Mouse (Mus musculus) forebrain, embryonic 16.5 days (tissue): ENCODE data around the gene Ropn1. TPM values are rescaled to one million over a fixed set of nuclear protein-coding genes. Genes with fewer than 3 reads are reported as not detected.
"Not testable (repeated sequence)": the region's sequence is repeated elsewhere in the genome, so short reads cannot be mapped to it uniquely, and the experiment has no call there.

Experiments used
- ATAC-seq: fragments of 200-750 bp; cut with Nextera tagmentation; 2 replicates; pipeline ENCODE4 v1.8.0; 2017; ENCODE audit warnings: mild to moderate bottlenecking, moderate library complexity
- H3K27ac ChIP-seq: fragments of 300-500 bp; sonication (generic); 2 replicates; pipeline ENCODE4 v1.5.1; 2014; ENCODE audit warnings: low read length, control low read depth
- H3K27me3 ChIP-seq: fragments of 300-500 bp; sonication (generic); replicated peaks from 2 replicates; pipeline ENCODE4 v1.6.1; 2014; ENCODE audit warnings: low read length; ENCODE audit not compliant: control insufficient read depth, insufficient read depth
- H3K36me3 ChIP-seq: fragments of 300-500 bp; sonication (generic); 2 replicates; pipeline ENCODE4 v1.6.1; 2014; ENCODE audit not compliant: control insufficient read depth, insufficient read depth
- H3K4me1 ChIP-seq: fragments of 300-500 bp; sonication (generic); replicated peaks from 2 replicates; pipeline ENCODE4 v1.6.1; 2014; ENCODE audit warnings: low read length; ENCODE audit not compliant: control insufficient read depth, insufficient read depth
- H3K4me2 ChIP-seq: fragments of 300-500 bp; sonication (generic); 2 replicates; pipeline ENCODE4 v1.6.1; 2014; ENCODE audit warnings: mild to moderate bottlenecking, low read length, control low read depth
- H3K4me3 ChIP-seq: fragments of 300-500 bp; sonication (generic); replicated peaks from 2 replicates; pipeline ENCODE4 v1.5.1; 2014; ENCODE audit warnings: mild to moderate bottlenecking, low read length, control low read depth
- H3K9ac ChIP-seq: fragments of 300-500 bp; sonication (generic); replicated peaks from 2 replicates; pipeline ENCODE4 v1.6.1; 2014; ENCODE audit warnings: low read depth, low read length, control low read depth
- H3K9me3 ChIP-seq: fragments of 300-500 bp; sonication (generic); 2 replicates; pipeline ENCODE4 v1.6.1; 2016; ENCODE audit warnings: low read length; ENCODE audit not compliant: control insufficient read depth
- WGBS: fragments of 180-500 bp; shearing (Covaris S2); extraction: QIAGEN DNeasy Blood & Tissue Kit; methylation state at CpG from one replicate; pipeline ENCODE4 v1.1.7; 2014; 5-methylcytosine and 5-hydroxymethylcytosine counted together
- polyA plus RNA-seq: library from polyadenylated mRNA; unstranded; fragments of >200 nt; fragmentation: Nextera tagmentation; extraction: Ambion mirVana; gene quantifications from 2 replicates; pipeline ENCODE4 v1.2.1, GENCODE M21; 2015

Gene Ropn1
- polyA plus RNA-seq, 1 experiment from 2014 or later: not detected

GRCm38 (mm10) chr16:34672822-34673221, 23.1 kb downstream of the Ropn1 start:
- Histone ChIP-seq H3K4me3 (no peak overlapping the region), H3K4me2 (no peak overlapping the region), H3K9ac (no peak overlapping the region), H3K36me3 (no peaks in the 10 kb centered on the region), H3K27me3 (0 out of 2 replicates have a peak, but pooled peaks cover 2% of the 10 kb centered on the region), H3K27ac (no peak overlapping the region), H3K4me1 (no peaks in the 10 kb centered on the region), H3K9me3 (no peaks in the 10 kb centered on the region)
- ATAC-seq: no peak
- WGBS: 53% methylated on average over 3 of the region's 3 CpGs

- Histone ChIP-seq H3K9ac (no peak overlapping the region), H3K4me1 (no peaks in the 10 kb centered on the region), H3K36me3 (no peaks in the 10 kb centered on the region), H3K4me2 (no peak overlapping the region), H3K27me3 (0 out of 2 replicates have a peak, but pooled peaks cover 2% of the 10 kb centered on the region), H3K4me3 (no peak overlapping the region), H3K9me3 (no peaks in the 10 kb centered on the region), H3K27ac (no peak overlapping the region)
- no peak for ATAC-seq
- 27% methylated on average over 6 of the region's 6 CpGs for WGBS
Observed at GRCm38 (mm10) chr16:34674365-34674764, 24.6 kb downstream of the Ropn1 start.

GRCm38 (mm10) chr16:34681823-34682222, 32.1 kb downstream of the Ropn1 start:
- no peak overlapping the region for H3K27ac ChIP-seq

GRCm38 (mm10) chr16:34689879-34690278, 40.2 kb downstream of the Ropn1 start:
- no peak for ATAC-seq
- peaks cover 6% of the 10 kb centered on the region for H3K4me1 ChIP-seq
- H3K27ac ChIP-seq: no peak overlapping the region
- no peaks in the 10 kb centered on the region for H3K36me3 ChIP-seq
- H3K9me3 ChIP-seq: no peaks in the 10 kb centered on the region
- no peak overlapping the region for H3K9ac ChIP-seq
- 75% methylated on average over 3 of the region's 3 CpGs for WGBS
- H3K4me2 ChIP-seq: no peak overlapping the region; the same call in 1 of the 2 replicates
- peak overlapping the region; percentile 51 for H3K4me3 ChIP-seq
- H3K27me3 ChIP-seq: no peaks in the 10 kb centered on the region

More at GRCm38 (mm10) chr16:34681823-34682222, 32.1 kb downstream of the Ropn1 start:
- Histone ChIP-seq H3K9ac (no peak overlapping the region), H3K4me1 (no peaks in the 10 kb centered on the region), H3K4me2 (no peak overlapping the region), H3K36me3 (no peaks in the 10 kb centered on the region), H3K4me3 (no peak overlapping the region), H3K27me3 (no peaks in the 10 kb centered on the region), H3K9me3 (no peaks in the 10 kb centered on the region)
- ATAC-seq: no peak

- peak; percentile 93 for ATAC-seq
- Histone ChIP-seq H3K4me3 (peak within 1 kb of the TSS; percentile 51), H3K4me2 (peak within 1 kb of the TSS; percentile 66), H3K4me1 (peaks cover 6% of the 10 kb centered on the region), H3K36me3 (no peaks in the 10 kb centered on the region), H3K27ac (peak within 1 kb of the TSS; percentile 80), H3K9me3 (no peaks in the 10 kb centered on the region), H3K27me3 (no peaks in the 10 kb centered on the region), H3K9ac (peak within 1 kb of the TSS; percentile 56)
- WGBS: under 1% methylated on average over 51 of the region's 53 CpGs
Observed at GRCm38 (mm10) chr16:34690334-34691144, 40.8 kb downstream of the Ropn1 start, which contains the start of gene Ccdc14. Gene Ccdc14, plus strand, starts transcription at chr16:34690616.

GRCm38 (mm10) chr16:34691156-34691555, 41.4 kb downstream of the Ropn1 start:
- no peak; the same call in 1 of the 2 replicates for ATAC-seq
- peak overlapping the region; percentile 80; the same call in 1 of the 2 replicates for H3K27ac ChIP-seq

GRCm38 (mm10) chr16:34694477-34694876, 44.8 kb downstream of the Ropn1 start:
- no peak for ATAC-seq
- no peak overlapping the region for H3K9ac ChIP-seq
- no peaks in the 10 kb centered on the region for H3K36me3 ChIP-seq
- H3K9me3 ChIP-seq: no peaks in the 10 kb centered on the region
- H3K27ac ChIP-seq: no peak overlapping the region
- H3K4me3 ChIP-seq: no peak overlapping the region
- WGBS: 96% methylated on average over 5 of the region's 7 CpGs
- no peak overlapping the region for H3K4me2 ChIP-seq
- peaks cover 6% of the 10 kb centered on the region for H3K4me1 ChIP-seq
- H3K27me3 ChIP-seq: no peaks in the 10 kb centered on the region

More at GRCm38 (mm10) chr16:34691156-34691555, 41.4 kb downstream of the Ropn1 start:
- H3K36me3 ChIP-seq: no peaks in the 10 kb centered on the region
- peak overlapping the region; percentile 51 for H3K4me3 ChIP-seq
- H3K9me3 ChIP-seq: no peaks in the 10 kb centered on the region
- no peaks in the 10 kb centered on the region for H3K27me3 ChIP-seq
- peak overlapping the region; percentile 66 for H3K4me2 ChIP-seq
- 9% methylated on average over 11 of the region's 11 CpGs for WGBS
- peaks cover 6% of the 10 kb centered on the region for H3K4me1 ChIP-seq
- peak overlapping the region; percentile 56 for H3K9ac ChIP-seq

GRCm38 (mm10) chr16:34698721-34699120, 49.0 kb downstream of the Ropn1 start:
- WGBS: 75% methylated on average over 3 of the region's 3 CpGs

GRCm38 (mm10) chr16:34700165-34700827, 50.6 kb downstream of the Ropn1 start:
- 16% methylated on average over 7 of the region's 7 CpGs for WGBS
- no peak overlapping the region for H3K9ac ChIP-seq

More at GRCm38 (mm10) chr16:34698721-34699120, 49.0 kb downstream of the Ropn1 start:
- H3K27ac ChIP-seq, H3K4me2 ChIP-seq, H3K4me1 ChIP-seq, H3K27me3 ChIP-seq, H3K4me3 ChIP-seq, ATAC-seq, H3K9ac ChIP-seq, H3K9me3 ChIP-seq, H3K36me3 ChIP-seq: not testable (repeated sequence)

More at GRCm38 (mm10) chr16:34700165-34700827, 50.6 kb downstream of the Ropn1 start:
- peak; percentile 88 for ATAC-seq
- no peaks in the 10 kb centered on the region for H3K27me3 ChIP-seq
- no peaks in the 10 kb centered on the region for H3K9me3 ChIP-seq
- H3K4me1 ChIP-seq: no peaks in the 10 kb centered on the region
- H3K36me3 ChIP-seq: no peaks in the 10 kb centered on the region
- H3K27ac ChIP-seq: no peak overlapping the region
- no peak overlapping the region for H3K4me3 ChIP-seq
- no peak overlapping the region for H3K4me2 ChIP-seq
